Mouse (Mus musculus) left cerebral cortex, adult 18-20 months (tissue): ENCODE results near the gene Pced1b. TPM values are rescaled to one million over a fixed set of nuclear protein-coding genes. Genes with fewer than 3 reads are reported as not detected.

Source experiments
- DNase-seq, 2 experiments: peaks; one replicate each; pipeline ENCODE4 v3.0.0; 2021 to 2022; ENCODE audit warnings: low spot score in 2 of 2, mixed read lengths in 1 of 2
- total RNA-seq, 2 experiments: library from RNA; stranded (reverse); gene quantifications; 2 replicates each; pipeline ENCODE4 v1.2.3; 2021

Pced1b gene
- total RNA-seq, 2 experiments from 2014 or later = 5.6 to 7.3 TPM

GRCm38 (mm10) chr15:97256411-97256810 is 9.5 kb downstream of the Pced1b start:
- no peak for DNase-seq

- no peak for DNase-seq
These were observed 10.4 kb downstream of the Pced1b start for GRCm38 (mm10) chr15:97257206-97257775.

DNA sequence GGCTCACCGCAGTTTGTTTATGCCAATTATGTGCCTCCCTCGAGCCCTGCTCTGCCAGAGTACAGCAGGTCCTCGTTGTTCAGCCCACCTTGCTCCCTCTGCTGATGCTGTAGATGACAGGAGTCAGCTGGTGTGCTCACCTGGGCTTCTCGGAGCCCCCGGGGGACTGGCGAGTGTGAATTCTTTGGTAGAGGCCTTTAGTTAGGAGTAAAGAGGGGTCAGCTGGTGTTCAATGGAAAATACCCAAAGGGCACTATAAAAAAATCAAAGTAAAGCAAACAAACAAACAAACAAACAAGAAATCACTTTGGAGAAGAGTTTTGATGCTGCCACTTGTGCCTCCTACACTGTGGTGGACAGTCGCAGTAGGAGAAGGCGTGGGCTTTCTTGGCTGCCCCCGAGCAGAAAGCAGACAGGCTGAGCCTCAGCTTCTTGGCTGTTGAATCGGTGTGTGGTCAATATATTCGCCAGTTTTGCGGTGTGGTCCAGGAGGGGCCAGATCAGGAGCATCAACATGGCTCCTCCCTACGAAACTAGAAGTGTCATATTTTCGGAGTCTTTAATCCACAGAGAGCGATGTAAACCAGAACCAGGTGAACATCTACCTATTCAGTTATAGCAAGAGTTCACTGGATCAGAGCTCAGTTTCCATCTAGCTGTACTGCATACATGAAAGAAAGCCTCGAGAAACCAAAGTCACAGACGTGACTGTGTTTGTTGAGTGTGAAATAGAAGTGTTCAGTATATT is 11.8 kb downstream of the Pced1b start:
- DNase-seq = no peak

DNA sequence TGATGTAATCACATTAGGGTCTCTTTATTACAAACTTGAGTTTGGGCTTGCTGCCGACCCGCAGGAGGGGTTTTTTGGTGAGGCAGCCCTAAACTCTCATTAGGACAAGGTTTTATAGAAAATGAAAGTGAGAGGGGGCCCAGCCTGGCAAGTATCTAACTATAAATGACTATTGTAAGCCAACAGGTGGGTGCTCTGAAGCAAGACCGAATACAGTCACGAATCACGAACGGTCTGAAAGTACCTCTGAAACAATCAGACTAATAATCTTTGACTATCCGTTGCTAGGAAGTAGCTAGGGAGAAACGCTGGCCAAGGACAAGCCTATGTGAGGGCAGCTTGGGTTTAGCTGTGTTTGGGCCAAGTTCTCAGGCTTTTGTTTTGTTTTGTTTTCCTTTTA is 12.4 kb downstream of the Pced1b start:
- no peak for DNase-seq

- no peak for DNase-seq
These were observed 13.2 kb downstream of the Pced1b start for GRCm38 (mm10) chr15:97259968-97260597.

DNA sequence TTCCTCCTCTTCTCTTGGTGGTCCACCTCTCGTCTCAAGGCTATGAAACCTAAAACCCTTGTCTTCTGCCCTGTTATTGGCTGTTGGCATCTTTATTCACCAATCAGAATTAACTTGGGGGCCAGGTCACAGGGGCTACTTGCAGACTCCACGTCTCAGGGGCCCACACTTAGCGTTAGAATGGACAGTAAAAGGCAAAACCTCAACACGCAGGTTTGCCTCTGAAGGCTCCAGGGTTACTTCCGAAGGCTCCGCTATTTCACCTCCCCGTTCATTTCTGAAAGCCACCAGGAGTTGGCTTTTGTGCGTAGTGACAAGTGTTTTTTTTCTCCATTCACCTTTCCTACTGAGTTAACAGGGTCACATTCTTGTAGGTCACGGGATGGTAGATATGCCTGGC is 15.3 kb downstream of the Pced1b start:
- no peak for DNase-seq

DNA sequence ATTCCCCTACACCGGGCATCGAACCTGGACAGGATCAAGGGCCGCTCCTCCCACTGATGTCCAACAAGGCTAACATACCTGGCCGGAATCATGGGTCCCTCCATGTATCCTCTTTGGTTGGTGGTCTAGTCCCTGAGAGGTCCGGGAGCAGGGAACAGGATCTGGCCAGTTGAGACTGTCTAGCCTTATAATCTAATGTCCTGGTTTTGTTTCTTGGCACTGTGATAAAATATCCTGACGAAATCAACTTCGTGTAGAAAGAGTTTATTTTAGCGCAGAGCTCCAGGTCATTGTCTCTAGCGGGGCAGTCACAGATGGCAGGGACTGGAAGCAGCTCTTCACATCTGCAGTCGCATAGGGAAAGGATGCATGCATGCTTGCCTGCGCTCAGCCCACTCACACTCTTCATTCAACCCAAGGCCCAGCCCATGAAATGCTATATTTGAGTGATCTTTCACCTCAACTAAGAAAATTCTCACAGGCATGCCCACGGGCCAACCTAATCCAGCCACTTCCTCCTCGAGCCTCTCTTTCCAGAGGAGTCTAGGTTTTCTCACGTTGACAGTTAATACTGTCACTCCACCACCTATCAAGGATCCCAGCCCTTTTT is 19.4 kb downstream of the Pced1b start:
- no peak for DNase-seq

DNA sequence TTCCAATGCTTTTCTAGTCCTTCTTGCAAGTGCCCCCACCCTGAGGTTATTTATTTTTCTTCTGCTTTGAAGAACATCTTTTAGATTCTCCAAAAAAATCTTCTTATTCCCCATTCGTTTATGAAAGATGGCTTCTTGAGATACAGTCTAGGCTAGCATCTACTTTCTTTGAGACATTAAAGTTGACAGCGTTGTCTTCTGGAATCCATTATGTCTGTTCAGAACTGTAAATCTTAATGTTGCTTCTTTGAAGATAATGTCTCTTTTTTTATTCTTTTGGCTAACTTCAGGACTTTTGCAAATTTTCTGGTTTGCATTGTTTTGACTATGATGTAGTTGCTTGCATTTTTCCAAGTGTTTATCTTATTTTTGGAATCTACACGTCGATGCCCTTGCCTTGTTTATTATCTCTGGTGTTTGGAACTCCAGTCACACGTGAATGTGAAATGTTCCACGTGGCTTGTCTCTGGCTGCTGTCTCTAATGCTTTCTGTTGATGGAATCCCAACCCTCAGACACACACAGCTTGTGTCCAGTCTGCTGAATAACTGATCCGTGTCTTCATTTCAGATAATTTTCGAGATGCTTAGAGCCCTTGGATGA is 20.3 kb downstream of the Pced1b start:
- DNase-seq = no peak

- DNase-seq = no peak
These were observed 25.2 kb downstream of the Pced1b start for GRCm38 (mm10) chr15:97271985-97272697.

GRCm38 (mm10) chr15:97272831-97273230 is 25.9 kb downstream of the Pced1b start:
- DNase-seq = no peak

DNA sequence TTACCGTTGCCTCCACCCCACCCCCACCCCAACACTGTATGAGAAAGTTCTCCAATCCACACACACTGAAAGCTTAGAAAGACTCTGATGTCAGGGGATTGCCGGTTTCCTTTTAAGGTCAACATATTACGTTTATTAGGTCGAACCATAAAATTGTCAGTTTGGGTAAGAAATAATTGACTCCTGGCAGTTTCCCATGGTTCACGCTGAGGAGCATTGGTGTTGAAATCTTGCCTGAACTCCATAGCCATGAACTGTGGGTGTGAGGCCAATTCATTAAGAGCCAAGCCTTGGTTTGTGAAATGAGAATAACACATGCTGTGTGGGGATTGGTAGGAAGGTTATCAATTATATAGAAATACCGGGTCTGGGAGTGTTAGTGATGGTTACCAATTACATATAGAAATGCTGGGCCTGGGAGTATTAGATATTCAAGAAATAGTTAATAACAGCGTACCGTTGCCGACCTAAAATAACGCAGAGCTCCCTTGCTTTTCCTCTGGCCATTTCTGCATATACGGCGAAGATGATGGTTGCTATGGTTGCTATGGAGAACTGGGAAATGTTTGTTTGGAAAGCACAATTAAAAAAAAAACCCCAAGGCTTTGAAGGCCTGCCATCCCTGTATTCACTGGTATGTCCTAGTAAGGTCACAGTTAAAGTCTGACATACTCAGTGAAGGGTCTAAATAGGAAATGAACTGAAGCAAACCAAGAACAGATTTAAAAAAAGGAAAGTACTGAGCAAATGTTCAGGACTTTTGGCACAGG is 28.9 kb downstream of the Pced1b start:
- DNase-seq = no peak

DNA sequence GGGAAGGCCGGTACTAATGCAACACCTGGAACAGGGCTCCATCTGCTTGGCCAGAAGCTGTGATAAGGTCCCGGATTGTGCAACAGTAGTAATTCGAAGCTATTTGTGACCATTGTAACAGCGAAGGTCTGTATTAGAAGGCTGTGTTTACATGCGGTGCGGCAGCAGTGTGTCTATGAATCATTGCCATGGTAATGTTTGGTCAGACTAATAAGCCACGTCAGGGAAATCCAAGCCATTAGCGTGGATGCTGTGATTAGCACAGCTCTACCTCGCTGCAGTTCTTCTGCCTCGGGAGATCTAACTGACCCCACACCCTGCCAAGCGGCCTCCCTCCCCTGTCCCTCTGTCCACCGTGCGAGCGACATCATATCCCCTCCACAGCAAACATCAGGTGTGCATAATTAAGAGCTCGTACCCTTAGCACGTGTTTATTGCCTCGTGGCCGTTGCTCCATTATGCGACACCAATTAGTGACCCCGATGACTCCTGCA is 29.8 kb downstream of the Pced1b start:
- DNase-seq = no peak

DNA sequence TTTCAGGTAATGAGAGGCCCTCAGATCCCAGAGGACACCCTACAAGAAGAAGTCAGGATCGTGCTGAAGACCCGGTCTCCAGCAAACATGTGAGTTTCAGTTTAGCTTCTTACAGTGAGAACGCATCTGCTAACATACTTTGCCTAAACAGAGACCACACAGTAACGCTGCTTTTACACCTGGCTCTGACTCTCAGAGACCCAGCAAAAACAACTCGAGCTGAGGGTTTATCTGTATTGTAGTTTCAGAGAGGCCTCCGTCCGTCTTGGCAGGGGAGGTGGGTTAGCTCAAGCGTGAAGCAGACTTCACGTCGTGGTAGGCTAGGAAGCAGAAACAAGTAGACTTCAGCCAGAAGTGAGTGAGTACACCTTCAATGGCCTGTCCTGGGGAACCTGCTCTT is 30.4 kb downstream of the Pced1b start:
- DNase-seq = no peak

GRCm38 (mm10) chr15:97278340-97278948 is 31.5 kb downstream of the Pced1b start:
- DNase-seq = no peak

DNA sequence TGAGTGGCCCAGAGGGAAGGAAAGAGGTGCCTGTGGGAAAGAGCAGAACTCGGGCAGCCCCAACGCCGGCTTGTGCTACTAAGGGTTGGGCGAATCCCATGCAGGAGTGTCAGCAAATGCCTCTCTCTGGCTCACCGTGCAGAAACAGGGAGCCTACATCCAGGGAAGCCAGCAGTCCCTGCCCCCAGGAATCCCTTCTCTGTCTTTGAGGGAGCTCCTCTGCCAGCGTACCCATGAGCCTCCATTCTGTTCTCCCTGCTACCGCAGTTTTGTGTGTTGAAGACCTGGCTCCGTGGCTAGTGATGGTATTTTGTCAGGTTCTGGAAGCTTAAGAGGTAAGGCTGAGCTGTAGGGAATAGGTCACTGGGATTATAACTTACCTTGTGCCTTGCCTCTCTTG is 33.2 kb downstream of the Pced1b start:
- DNase-seq = no peak

DNA sequence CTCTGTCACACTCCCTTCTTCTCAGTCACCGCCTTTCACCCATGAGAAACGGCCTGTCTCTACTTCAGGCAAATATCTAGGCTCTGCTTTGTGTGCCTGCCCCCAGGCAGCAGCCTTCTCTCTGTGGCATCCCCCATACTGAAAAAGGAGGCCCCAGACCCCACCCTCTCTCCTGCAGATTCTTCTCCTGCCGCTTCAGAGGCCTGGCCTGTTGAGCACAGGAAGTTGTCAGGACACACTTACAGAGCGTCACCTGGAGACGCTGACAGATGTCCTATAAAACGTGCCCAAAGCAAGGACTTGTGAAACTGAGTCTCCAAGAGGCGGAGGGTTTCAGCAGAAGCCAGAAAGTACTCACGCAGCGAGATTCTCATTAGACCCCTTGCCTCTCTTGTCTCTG is 33.9 kb downstream of the Pced1b start:
- no peak for DNase-seq

- no peak for DNase-seq
These were observed 35.0 kb downstream of the Pced1b start for GRCm38 (mm10) chr15:97281712-97282571.

- no peak for DNase-seq
These were observed 35.6 kb downstream of the Pced1b start for GRCm38 (mm10) chr15:97282572-97282881.

DNA sequence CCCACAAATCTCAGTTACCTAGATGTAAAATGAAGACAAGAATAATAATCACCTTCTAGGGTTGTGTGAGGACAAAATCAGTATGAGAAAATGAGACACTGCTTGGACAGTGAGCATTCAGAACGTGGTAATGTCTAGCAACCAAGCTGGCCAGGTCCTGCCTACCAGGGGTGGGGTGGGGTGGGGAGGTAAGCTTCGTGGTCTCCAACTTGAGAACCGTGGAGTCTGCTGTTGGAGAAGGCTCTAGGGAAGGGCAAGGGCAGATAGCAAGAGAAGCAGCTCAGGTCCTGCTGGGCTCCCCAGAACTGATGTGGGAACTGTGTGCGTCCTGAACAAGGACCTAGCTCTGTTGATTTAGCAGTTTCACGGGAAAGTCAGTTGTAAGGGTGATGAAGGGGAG is 37.3 kb downstream of the Pced1b start:
- no peak for DNase-seq
